Mouse (Mus musculus): ENCODE results near the gene Cdc42. TPM values are rescaled to one million over a fixed set of nuclear protein-coding genes. Genes with fewer than 3 reads are reported as not detected.
A peak's percentile ranks its signal among the peaks of the same experiment; 100 is the strongest.

Gene Cdc42
- polyA plus RNA-seq, 1 experiment from 2014 or later = 235 TPM

DNA sequence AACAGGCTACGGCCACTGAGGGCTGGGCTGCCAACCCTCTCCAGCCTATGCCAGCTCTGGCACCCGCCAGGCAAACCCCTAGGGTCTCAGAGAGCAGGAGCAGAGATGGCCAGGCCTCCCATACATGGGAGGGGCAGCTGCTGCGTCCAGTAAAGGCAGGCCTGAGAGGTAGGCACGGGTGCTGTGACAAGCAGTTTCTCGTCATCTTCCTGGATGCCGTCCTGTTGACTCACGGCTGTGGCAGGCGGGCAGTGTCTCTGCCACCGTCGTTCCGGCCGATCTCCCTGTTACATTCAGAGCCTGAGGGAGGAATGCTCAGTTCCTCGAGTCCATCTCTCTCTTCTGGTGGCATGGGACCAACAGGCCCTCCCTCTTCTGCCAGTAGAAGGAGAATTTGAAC, 70.3 kb downstream of the Cdc42 start:
- Histone ChIP-seq H3K4me3 (ENCODE audit: low read depth, low read length) (no peak overlapping the region), H3K27ac (ENCODE audit: low read length) (no peak overlapping the region), H3K4me2 (ENCODE audit: low read depth, low read length) (no peak overlapping the region), H3K9me3 (replicated peaks; ENCODE audit: control insufficient read depth, low read length) (no peaks in the 10 kb centered on the region), H3K36me3 (ENCODE audit: control insufficient read depth, insufficient read depth) (no peaks in the 10 kb centered on the region), H3K27me3 (ENCODE audit: control insufficient read depth, insufficient read depth, low read depth, low read length) (peaks cover 14% of the 10 kb centered on the region), H3K9ac (ENCODE audit: low read depth, low read length) (no peak overlapping the region), H3K4me1 (ENCODE audit: control insufficient read depth, low read depth, low read length) (no peaks in the 10 kb centered on the region)
- ATAC-seq (ENCODE audit: low read depth) = no peak
- WGBS (ENCODE audit: insufficient replicate concordance) = 65% methylated on average over 13 of the region's 13 CpGs

DNA sequence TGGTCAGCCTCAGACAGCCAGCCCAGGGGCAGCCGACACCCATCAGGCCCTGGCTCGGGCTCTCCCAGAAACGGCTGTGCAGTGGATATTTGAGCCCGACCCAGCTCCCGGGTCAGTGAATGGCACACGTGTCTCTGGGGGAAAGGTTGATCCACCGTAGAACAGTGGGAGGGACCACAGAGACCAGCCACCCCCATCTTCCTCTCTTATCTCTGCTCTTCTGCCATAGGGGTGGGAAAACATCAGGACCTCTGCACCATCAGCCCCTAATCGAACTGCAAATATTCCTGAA, 70.9 kb downstream of the Cdc42 start:
- Histone ChIP-seq H3K4me1 (ENCODE audit: control insufficient read depth, low read depth, low read length) (no peaks in the 10 kb centered on the region), H3K9me3 (replicated peaks; ENCODE audit: control insufficient read depth, low read length) (no peaks in the 10 kb centered on the region), H3K4me2 (ENCODE audit: low read depth, low read length) (no peak overlapping the region), H3K9ac (ENCODE audit: low read depth, low read length) (no peak overlapping the region), H3K27me3 (ENCODE audit: control insufficient read depth, insufficient read depth, low read depth, low read length) (peaks cover 20% of the 10 kb centered on the region), H3K36me3 (ENCODE audit: control insufficient read depth, insufficient read depth) (no peaks in the 10 kb centered on the region), H3K27ac (ENCODE audit: low read length) (no peak overlapping the region), H3K4me3 (ENCODE audit: low read depth, low read length) (no peak overlapping the region)
- WGBS (ENCODE audit: insufficient replicate concordance) = 54% methylated on average over 8 of the region's 8 CpGs
- peak; percentile 21; the same call in 1 of the 2 replicates for ATAC-seq (ENCODE audit: low read depth)

DNA sequence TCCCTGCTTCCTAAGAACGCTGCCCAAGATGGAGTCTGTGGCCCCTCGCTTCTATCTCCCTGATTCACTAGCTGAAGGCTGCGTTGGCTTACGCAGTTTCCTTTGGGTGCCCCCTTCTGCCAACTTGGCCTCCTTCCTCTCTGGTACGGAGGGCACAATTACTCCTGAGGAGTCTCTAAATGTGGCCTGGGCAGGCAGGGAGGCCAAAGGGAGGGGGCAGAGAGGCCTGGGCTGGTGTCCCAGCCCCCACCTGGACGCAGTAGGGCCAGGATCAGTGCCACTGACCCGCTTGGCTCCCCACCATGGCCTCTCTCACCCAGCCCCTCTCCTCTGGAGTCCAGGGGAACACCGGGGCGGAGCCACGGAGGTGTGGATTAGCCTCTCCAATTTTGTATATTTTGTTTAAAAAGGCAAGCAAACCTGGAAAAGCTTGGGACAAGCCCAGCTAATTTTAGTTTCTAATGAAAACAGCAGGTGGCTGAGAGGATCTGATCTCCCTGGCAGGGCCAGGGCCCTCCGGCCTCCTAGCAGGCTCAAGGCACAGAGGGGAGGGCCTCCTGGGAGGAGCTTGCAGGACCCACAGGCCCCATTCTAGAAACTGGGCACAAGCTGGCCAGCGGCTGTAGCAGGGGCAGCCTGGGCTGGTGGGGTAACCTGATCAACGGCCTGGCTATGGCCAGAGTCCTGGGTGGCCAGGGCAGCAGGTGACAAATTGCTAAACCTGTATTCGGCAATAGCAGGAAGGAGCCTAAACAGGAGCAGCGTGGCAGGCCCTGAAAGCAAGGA, 71.5 kb downstream of the Cdc42 start:
- Histone ChIP-seq H3K27me3 (ENCODE audit: control insufficient read depth, insufficient read depth, low read depth, low read length) (peaks cover 24% of the 10 kb centered on the region), H3K4me2 (ENCODE audit: low read depth, low read length) (no peak overlapping the region), H3K27ac (ENCODE audit: low read length) (no peak overlapping the region), H3K9ac (ENCODE audit: low read depth, low read length) (no peak overlapping the region), H3K9me3 (replicated peaks; ENCODE audit: control insufficient read depth, low read length) (no peaks in the 10 kb centered on the region), H3K36me3 (ENCODE audit: control insufficient read depth, insufficient read depth) (no peaks in the 10 kb centered on the region), H3K4me3 (ENCODE audit: low read depth, low read length) (no peak overlapping the region), H3K4me1 (ENCODE audit: control insufficient read depth, low read depth, low read length) (no peaks in the 10 kb centered on the region)
- WGBS (ENCODE audit: insufficient replicate concordance) = 68% methylated on average over 15 of the region's 15 CpGs
- no peak for ATAC-seq (ENCODE audit: low read depth)

DNA sequence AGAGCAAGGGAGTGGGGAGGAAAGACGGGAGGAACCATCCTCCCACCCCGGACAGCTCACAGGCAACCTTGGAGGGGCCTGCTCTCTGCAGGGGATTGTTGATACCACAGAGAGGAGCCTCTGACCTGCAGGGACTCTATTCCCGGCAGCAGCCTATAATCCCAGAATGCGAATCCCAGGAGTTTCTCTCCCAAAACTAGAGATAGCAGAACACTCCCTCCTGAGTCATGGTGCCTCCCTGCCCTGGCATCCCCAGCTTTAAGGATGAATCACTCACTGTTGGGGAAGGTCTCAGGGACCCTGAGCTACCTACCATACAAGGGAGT, 74.2 kb downstream of the Cdc42 start:
- Histone ChIP-seq H3K36me3 (ENCODE audit: control insufficient read depth, insufficient read depth) (no peaks in the 10 kb centered on the region), H3K4me1 (ENCODE audit: control insufficient read depth, low read depth, low read length) (no peaks in the 10 kb centered on the region), H3K9ac (ENCODE audit: low read depth, low read length) (no peak overlapping the region), H3K27ac (ENCODE audit: low read length) (no peak overlapping the region), H3K9me3 (replicated peaks; ENCODE audit: control insufficient read depth, low read length) (no peaks in the 10 kb centered on the region), H3K4me3 (ENCODE audit: low read depth, low read length) (no peak overlapping the region), H3K4me2 (ENCODE audit: low read depth, low read length) (no peak overlapping the region), H3K27me3 (ENCODE audit: control insufficient read depth, insufficient read depth, low read depth, low read length) (peaks cover 42% of the 10 kb centered on the region)
- WGBS (ENCODE audit: insufficient replicate concordance) = 21% methylated on average over 4 of the region's 4 CpGs
- no peak for ATAC-seq (ENCODE audit: low read depth)

DNA sequence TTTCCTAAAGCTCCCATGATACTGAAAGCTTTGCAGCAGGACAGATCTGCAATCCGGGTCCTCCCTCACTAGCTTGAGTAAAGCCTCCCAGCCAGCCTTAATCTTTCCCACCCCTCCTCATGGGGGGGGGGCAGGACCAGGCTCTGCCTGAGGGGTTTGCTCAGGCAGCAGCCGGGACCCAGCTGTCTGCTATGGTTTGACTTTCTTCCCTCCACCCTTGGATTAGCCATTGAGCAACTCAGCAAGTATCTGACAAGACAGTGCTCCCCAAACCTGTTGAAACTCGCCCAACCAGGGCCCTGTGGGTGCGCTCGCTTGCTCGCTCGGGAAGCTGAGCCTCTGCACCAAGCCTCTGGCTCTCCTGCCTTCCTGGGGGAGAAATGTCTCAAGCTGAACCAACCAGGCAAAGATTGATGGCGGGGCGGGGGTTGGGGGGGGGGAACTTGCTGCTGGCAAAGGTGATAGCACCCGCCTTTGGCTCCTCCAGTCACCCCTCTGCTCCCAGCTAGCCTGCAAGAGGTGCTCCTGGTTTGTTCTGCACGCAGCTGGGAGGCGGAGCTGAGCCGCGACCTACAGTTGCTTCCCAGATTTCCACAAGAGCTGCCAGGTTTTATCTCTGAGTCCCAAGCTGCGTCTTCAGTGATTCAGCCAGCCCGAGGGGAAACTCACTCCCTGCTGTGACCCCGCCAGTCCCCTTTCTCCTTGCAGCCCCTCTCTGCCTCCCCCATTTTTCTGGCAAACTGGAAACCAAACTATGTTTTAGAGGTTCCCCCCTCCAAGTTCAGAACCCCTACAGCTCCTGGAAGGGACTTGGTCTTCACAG, 74.7 kb downstream of the Cdc42 start:
- no peak overlapping the region for H3K4me3 ChIP-seq (ENCODE audit: low read depth, low read length)
- 24% methylated on average over 17 of the region's 17 CpGs for WGBS (ENCODE audit: insufficient replicate concordance)
- H3K4me2 ChIP-seq (ENCODE audit: low read depth, low read length) = no peak overlapping the region
- H3K4me1 ChIP-seq (ENCODE audit: control insufficient read depth, low read depth, low read length) = no peaks in the 10 kb centered on the region
- no peaks in the 10 kb centered on the region for H3K36me3 ChIP-seq (ENCODE audit: control insufficient read depth, insufficient read depth)
- no peaks in the 10 kb centered on the region for H3K9me3 ChIP-seq (replicated peaks; ENCODE audit: control insufficient read depth, low read length)
- no peak for ATAC-seq (ENCODE audit: low read depth)
- peaks cover 48% of the 10 kb centered on the region for H3K27me3 ChIP-seq (ENCODE audit: control insufficient read depth, insufficient read depth, low read depth, low read length)
- no peak overlapping the region for H3K9ac ChIP-seq (ENCODE audit: low read depth, low read length)
- no peak overlapping the region for H3K27ac ChIP-seq (ENCODE audit: low read length)

DNA sequence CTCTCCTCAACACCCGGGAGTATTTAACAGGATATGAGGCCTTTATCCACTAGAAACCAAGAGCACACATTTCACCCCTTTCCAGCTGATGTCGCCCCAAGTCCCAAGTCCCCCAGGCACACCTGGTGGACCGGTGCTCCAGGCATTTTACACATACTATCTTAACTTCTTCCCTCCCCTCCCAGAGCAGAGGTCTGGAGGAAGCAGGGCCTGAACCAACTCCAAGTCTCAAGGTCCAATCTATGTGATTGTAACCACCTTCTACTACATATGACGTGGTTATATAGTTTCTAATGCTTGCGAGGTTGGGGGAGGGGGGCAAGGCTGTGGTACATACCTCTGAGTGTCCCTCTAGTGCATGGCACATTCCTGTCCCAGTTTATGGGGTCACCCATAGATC, 75.4 kb downstream of the Cdc42 start:
- Histone ChIP-seq H3K9ac (ENCODE audit: low read depth, low read length) (no peak overlapping the region), H3K4me1 (ENCODE audit: control insufficient read depth, low read depth, low read length) (no peaks in the 10 kb centered on the region), H3K9me3 (replicated peaks; ENCODE audit: control insufficient read depth, low read length) (no peaks in the 10 kb centered on the region), H3K27ac (ENCODE audit: low read length) (no peak overlapping the region), H3K36me3 (ENCODE audit: control insufficient read depth, insufficient read depth) (no peaks in the 10 kb centered on the region), H3K4me3 (ENCODE audit: low read depth, low read length) (no peak overlapping the region), H3K4me2 (ENCODE audit: low read depth, low read length) (no peak overlapping the region), H3K27me3 (ENCODE audit: control insufficient read depth, insufficient read depth, low read depth, low read length) (peaks cover 54% of the 10 kb centered on the region)
- 55% methylated on average over 5 of the region's 5 CpGs for WGBS (ENCODE audit: insufficient replicate concordance)
- ATAC-seq (ENCODE audit: low read depth) = no peak

DNA sequence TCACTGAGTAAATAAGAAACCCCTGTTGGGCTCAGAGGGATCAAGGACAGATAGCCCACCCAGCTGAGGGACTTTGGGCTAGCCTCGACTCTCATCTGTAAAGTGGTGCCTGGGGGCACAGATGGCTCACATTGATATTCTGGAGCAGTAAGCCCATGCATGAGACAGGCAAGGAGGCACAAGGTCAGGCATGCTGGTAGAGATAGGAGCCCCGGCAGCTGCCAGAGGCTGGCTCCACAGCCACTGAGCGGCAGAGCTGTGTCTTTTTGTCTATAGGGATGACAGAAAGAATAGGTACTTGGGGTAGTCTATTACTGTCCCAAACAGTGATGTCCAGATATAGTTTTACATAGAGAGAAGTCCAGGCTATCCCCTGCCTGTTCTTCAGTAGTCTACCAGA, 76.2 kb downstream of the Cdc42 start:
- H3K4me2 ChIP-seq (ENCODE audit: low read depth, low read length) = no peak overlapping the region
- H3K27me3 ChIP-seq (ENCODE audit: control insufficient read depth, insufficient read depth, low read depth, low read length) = peaks cover 63% of the 10 kb centered on the region
- no peak for ATAC-seq (ENCODE audit: low read depth)
- H3K27ac ChIP-seq (ENCODE audit: low read length) = no peak overlapping the region
- no peaks in the 10 kb centered on the region for H3K4me1 ChIP-seq (ENCODE audit: control insufficient read depth, low read depth, low read length)
- no peaks in the 10 kb centered on the region for H3K36me3 ChIP-seq (ENCODE audit: control insufficient read depth, insufficient read depth)
- no peak overlapping the region for H3K4me3 ChIP-seq (ENCODE audit: low read depth, low read length)
- no peaks in the 10 kb centered on the region for H3K9me3 ChIP-seq (replicated peaks; ENCODE audit: control insufficient read depth, low read length)
- whole genome bisulfite sequencing (ENCODE audit: insufficient replicate concordance) = 49% methylated on average over 3 of the region's 3 CpGs
- no peak overlapping the region for H3K9ac ChIP-seq (ENCODE audit: low read depth, low read length)

DNA sequence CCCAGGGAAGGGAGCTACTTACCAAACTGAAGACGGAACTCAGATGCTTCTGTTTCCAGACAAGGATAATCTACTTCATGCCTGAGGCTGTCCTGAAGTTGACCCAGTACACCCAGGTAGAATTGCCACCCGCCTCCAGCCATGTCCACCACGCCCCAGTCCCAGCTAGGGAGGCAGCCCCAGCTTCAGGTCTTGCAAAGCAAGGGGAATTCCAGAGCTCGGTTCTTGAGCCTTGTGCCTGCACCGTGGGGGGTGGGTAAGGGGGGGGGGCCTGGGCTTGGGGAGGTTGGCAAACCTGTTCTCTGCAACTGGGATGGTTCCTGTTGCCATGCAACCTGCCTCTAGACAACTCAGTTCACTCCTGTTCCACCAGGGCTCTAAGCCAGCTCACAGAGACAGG, 78.2 kb downstream of the Cdc42 start:
- 38% methylated on average over 5 of the region's 5 CpGs for WGBS (ENCODE audit: insufficient replicate concordance)
- no peak overlapping the region for H3K4me3 ChIP-seq (ENCODE audit: low read depth, low read length)
- no peaks in the 10 kb centered on the region for H3K36me3 ChIP-seq (ENCODE audit: control insufficient read depth, insufficient read depth)

More for the DNA sequence above, 78.2 kb downstream of the Cdc42 start:
- Histone ChIP-seq H3K9ac (ENCODE audit: low read depth, low read length) (no peak overlapping the region), H3K27ac (ENCODE audit: low read length) (no peak overlapping the region), H3K4me2 (ENCODE audit: low read depth, low read length) (no peak overlapping the region), H3K4me1 (ENCODE audit: control insufficient read depth, low read depth, low read length) (no peaks in the 10 kb centered on the region), H3K27me3 (ENCODE audit: control insufficient read depth, insufficient read depth, low read depth, low read length) (peaks cover 74% of the 10 kb centered on the region), H3K9me3 (replicated peaks; ENCODE audit: control insufficient read depth, low read length) (no peaks in the 10 kb centered on the region)
- no peak for ATAC-seq (ENCODE audit: low read depth)
